Mouse (Mus musculus) lung, embryonic 15.5 days (tissue): Measurements from ENCODE around the gene Gm8127. TPM values are rescaled to one million over a fixed set of nuclear protein-coding genes. Genes with fewer than 3 reads are reported as not detected.
"Not testable (repeated sequence)": the region's sequence is repeated elsewhere in the genome, so short reads cannot be mapped to it uniquely, and the experiment has no call there.

Experiments used
- ATAC-seq: fragments of 200-750 bp; cut with Nextera tagmentation; 2 replicates; pipeline ENCODE4 v1.8.0; 2017; ENCODE audit warnings: moderate number of reproducible peaks, borderline replicate concordance; ENCODE audit not compliant: low FRiP score, low TSS enrichment; ENCODE audit errors: extremely low read depth
- H3K27ac ChIP-seq: fragments of 300-500 bp; sonication (generic); 2 replicates; pipeline ENCODE4 v1.5.1; 2015; ENCODE audit warnings: moderate library complexity, mild to moderate bottlenecking, inconsistent platforms
- H3K27me3 ChIP-seq: fragments of 300-500 bp; sonication (generic); 2 replicates; pipeline ENCODE4 v1.6.1; 2015; ENCODE audit warnings: inconsistent platforms
- H3K36me3 ChIP-seq: fragments of 300-500 bp; sonication (generic); 2 replicates; pipeline ENCODE4 v1.6.1; 2015; ENCODE audit warnings: inconsistent platforms
- H3K4me1 ChIP-seq: fragments of 300-500 bp; sonication (generic); 2 replicates; pipeline ENCODE4 v1.6.1; 2015; ENCODE audit warnings: inconsistent platforms
- H3K4me2 ChIP-seq: fragments of 300-500 bp; sonication (generic); 2 replicates; pipeline ENCODE4 v1.6.1; 2015; ENCODE audit warnings: inconsistent platforms, mild to moderate bottlenecking, moderate library complexity
- H3K4me3 ChIP-seq: fragments of 300-500 bp; sonication (generic); 2 replicates; pipeline ENCODE4 v1.5.1; 2015; ENCODE audit warnings: mild to moderate bottlenecking, inconsistent platforms
- H3K9ac ChIP-seq: fragments of 300-500 bp; sonication (generic); 2 replicates; pipeline ENCODE4 v1.6.1; 2015; ENCODE audit warnings: inconsistent platforms
- H3K9me3 ChIP-seq: fragments of 300-500 bp; sonication (generic); 2 replicates; pipeline ENCODE4 v1.6.1; 2016; ENCODE audit warnings: inconsistent platforms
- WGBS: fragments of 180-500 bp; shearing (Covaris S2); methylation state at CpG from one replicate; pipeline ENCODE4 v1.1.7; 2015; 5-methylcytosine and 5-hydroxymethylcytosine counted together
- polyA plus RNA-seq: library from polyadenylated mRNA; unstranded; fragments of >200 nt; fragmentation: Nextera tagmentation; extraction: Ambion mirVana; gene quantifications from 2 replicates; pipeline ENCODE4 v1.2.1, GENCODE M21; 2015

Gene Gm8127
- polyA plus RNA-seq, 1 experiment from 2014 or later, result not detected

DNA sequence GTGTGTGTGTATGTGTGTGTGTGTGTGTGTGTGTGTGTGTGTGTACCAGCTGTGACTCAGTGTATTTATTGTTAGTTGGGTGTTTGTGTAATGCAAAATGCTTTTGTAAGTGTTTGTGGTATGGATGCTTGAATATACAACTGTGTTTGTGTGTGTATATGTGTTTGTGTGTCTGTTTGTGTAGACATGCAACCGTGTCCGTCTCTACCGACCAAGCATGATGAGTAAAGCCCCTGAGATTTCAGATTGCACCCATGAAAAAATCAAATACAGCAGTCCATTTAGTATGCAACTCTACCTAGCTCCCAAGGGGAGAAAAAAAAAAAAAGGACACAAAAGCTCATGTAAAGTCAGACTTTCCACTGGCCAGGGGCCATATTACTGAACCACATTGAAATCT, 30.2 kb downstream of the Gm8127 start:
- not testable (repeated sequence) for H3K4me2 ChIP-seq, H3K4me1 ChIP-seq, H3K4me3 ChIP-seq, H3K9ac ChIP-seq, H3K27me3 ChIP-seq, H3K9me3 ChIP-seq, ATAC-seq, H3K27ac ChIP-seq, H3K36me3 ChIP-seq
- WGBS, result 91% methylated on average over 3 of the region's 3 CpGs

- ATAC-seq, H3K9ac ChIP-seq, H3K9me3 ChIP-seq, H3K4me1 ChIP-seq, H3K36me3 ChIP-seq, H3K27me3 ChIP-seq, H3K27ac ChIP-seq, H3K4me2 ChIP-seq, H3K4me3 ChIP-seq: not testable (repeated sequence)
- 78% methylated on average over 3 of the region's 4 CpGs for WGBS
Measured at GRCm38 (mm10) chr14:43258349-43258748, 35.3 kb downstream of the Gm8127 start, which contains the start of gene Gm8126. Gm8126 (plus strand) TSS chr14:43258649.

DNA sequence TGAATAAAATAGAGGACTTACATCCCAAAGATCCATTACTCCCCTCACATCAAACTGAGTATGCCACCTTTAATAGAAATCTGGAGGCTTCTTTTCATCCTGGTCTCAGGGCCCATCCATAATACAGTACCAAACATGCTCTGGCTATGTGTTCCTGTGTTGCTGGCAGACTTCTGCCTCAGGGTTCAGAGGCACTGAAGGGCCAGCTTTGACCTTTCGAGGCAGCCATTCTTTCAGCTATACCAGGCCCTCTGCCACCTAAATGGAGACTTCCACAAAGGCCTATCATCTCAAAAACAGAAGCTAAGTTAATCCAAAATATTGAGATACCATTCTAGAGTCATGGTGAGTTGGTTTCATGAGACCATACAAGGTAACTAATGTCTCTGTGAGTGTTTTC, 37.1 kb downstream of the Gm8127 start:
- not testable (repeated sequence) for H3K9ac ChIP-seq, H3K9me3 ChIP-seq, H3K4me1 ChIP-seq, H3K27ac ChIP-seq, ATAC-seq, H3K4me2 ChIP-seq, H3K4me3 ChIP-seq, H3K36me3 ChIP-seq, H3K27me3 ChIP-seq
- WGBS, result 75% methylated on average over 1 of the region's 1 CpGs

GRCm38 (mm10) chr14:43250549-43251253, 42.9 kb downstream of the Gm8127 start:
- not testable (repeated sequence) for H3K9me3 ChIP-seq, H3K4me1 ChIP-seq, H3K27me3 ChIP-seq, H3K36me3 ChIP-seq, H3K27ac ChIP-seq, H3K4me2 ChIP-seq, H3K4me3 ChIP-seq, ATAC-seq, H3K9ac ChIP-seq
- 29% methylated on average over 6 of the region's 6 CpGs for WGBS

DNA sequence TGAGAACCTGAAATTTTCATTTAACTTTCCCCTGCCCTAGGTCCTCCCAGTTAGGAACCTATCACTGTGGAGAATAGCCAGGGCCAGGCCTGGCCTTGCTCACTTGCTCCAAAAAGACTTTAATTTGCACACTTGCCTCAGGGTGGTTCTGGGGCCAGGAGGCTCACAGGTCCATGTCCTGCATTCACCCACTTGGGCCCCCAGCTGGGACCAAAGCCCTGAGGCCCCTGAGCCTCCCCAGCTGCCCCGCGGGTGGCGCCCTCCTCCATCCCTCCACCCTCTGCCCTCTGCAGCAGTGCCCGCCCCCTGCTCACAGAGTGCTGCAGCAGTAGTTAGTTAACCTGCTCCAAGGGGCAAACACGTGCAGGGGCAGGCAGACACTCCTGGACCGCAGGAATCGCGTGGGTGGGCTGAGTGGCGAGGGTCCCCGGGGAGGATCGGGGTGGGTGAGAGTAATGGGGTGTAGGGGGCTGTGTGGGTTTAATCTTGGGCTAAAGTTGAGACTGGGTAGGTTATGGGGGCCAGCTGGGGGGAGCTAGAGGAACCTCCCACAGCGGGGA, 43.9 kb downstream of the Gm8127 start:
- not testable (repeated sequence) for H3K27me3 ChIP-seq, H3K4me2 ChIP-seq, ATAC-seq, H3K4me1 ChIP-seq, H3K9ac ChIP-seq, H3K9me3 ChIP-seq, H3K4me3 ChIP-seq, H3K36me3 ChIP-seq, H3K27ac ChIP-seq
- 10% methylated on average over 11 of the region's 12 CpGs for WGBS

Other genes starting within 250 kb of the Gm8127 start
- gene Gm8094, start 217.2 kb downstream of the Gm8127 start, polyA plus RNA-seq, result not detected in 2 replicates
- not detected in 2 replicates for gene Gm8104, start 193.2 kb downstream of the Gm8127 start, polyA plus RNA-seq
- gene Gm7233, start 114.0 kb downstream of the Gm8127 start, polyA plus RNA-seq, result 0.15 TPM in 1 of 2 replicates, not detected in the other
- not detected in 2 replicates for gene Gm8122, start 58.5 kb downstream of the Gm8127 start, polyA plus RNA-seq
- gene Gm8126, start 35.2 kb downstream of the Gm8127 start, polyA plus RNA-seq, result not detected in 2 replicates
- not detected in 2 replicates for gene Gm9732, start 18.8 kb downstream of the Gm8127 start, polyA plus RNA-seq
- not detected in 2 replicates for gene 1700001F09Rik, start 54.0 kb upstream of the Gm8127 start, polyA plus RNA-seq
- not detected in 2 replicates for gene Gm8138, start 122.5 kb upstream of the Gm8127 start, polyA plus RNA-seq
- gene Gm5799, start 249.7 kb upstream of the Gm8127 start, polyA plus RNA-seq, result 0.20 TPM in 1 of 2 replicates, not detected in the other